Mouse (Mus musculus) midbrain, embryonic 16.5 days (tissue): ENCODE data around the gene Traf2. TPM values are rescaled to one million over a fixed set of nuclear protein-coding genes. Genes with fewer than 3 reads are reported as not detected.
A peak's percentile ranks its signal among the peaks of the same experiment; 100 is the strongest.

ENCODE experiments used
- ATAC-seq: fragments of 200-750 bp; cut with Nextera tagmentation; 2 replicates; pipeline ENCODE4 v1.8.0; 2017; ENCODE audit warnings: moderate TSS enrichment
- H3K27ac ChIP-seq: fragments of 300-500 bp; sonication (generic); 2 replicates; pipeline ENCODE4 v1.5.1; 2014; ENCODE audit warnings: mild to moderate bottlenecking, low read length, mixed read lengths
- H3K27me3 ChIP-seq: fragments of 300-500 bp; sonication (generic); 2 replicates; pipeline ENCODE4 v1.6.1; 2014; ENCODE audit warnings: low read depth, low read length, mixed read lengths; ENCODE audit not compliant: control insufficient read depth, insufficient read depth
- H3K36me3 ChIP-seq: fragments of 300-500 bp; sonication (generic); 2 replicates; pipeline ENCODE4 v1.6.1; 2014; ENCODE audit warnings: mild to moderate bottlenecking, low read length, moderate library complexity, mixed read lengths; ENCODE audit not compliant: control insufficient read depth, insufficient read depth
- H3K4me1 ChIP-seq: fragments of 300-500 bp; sonication (generic); 2 replicates; pipeline ENCODE4 v1.6.1; 2014; ENCODE audit warnings: mild to moderate bottlenecking, low read length, mixed read lengths; ENCODE audit not compliant: control insufficient read depth, insufficient read depth
- H3K4me2 ChIP-seq: fragments of 300-500 bp; sonication (generic); 2 replicates; pipeline ENCODE4 v1.6.1; 2014; ENCODE audit warnings: mild to moderate bottlenecking, low read length, mixed read lengths
- H3K4me3 ChIP-seq: fragments of 300-500 bp; sonication (generic); 2 replicates; pipeline ENCODE4 v1.5.1; 2014; ENCODE audit warnings: low read depth, mild to moderate bottlenecking, low read length, moderate library complexity, mixed read lengths
- H3K9ac ChIP-seq: fragments of 300-500 bp; sonication (generic); 2 replicates; pipeline ENCODE4 v1.6.1; 2014; ENCODE audit warnings: low read depth, low read length, mixed read lengths
- H3K9me3 ChIP-seq: fragments of 300-500 bp; sonication (generic); replicated peaks from 2 replicates; pipeline ENCODE4 v1.6.1; 2014; ENCODE audit warnings: mild to moderate bottlenecking, low read length, mixed read lengths; ENCODE audit not compliant: control insufficient read depth, poor library complexity, severe bottlenecking
- WGBS: fragments of 180-500 bp; shearing (Covaris S2); extraction: QIAGEN DNeasy Blood & Tissue Kit; methylation state at CpG from one replicate; pipeline ENCODE4 v1.1.7; 2014; 5-methylcytosine and 5-hydroxymethylcytosine counted together
- polyA plus RNA-seq: library from polyadenylated mRNA; unstranded; fragments of >200 nt; fragmentation: Nextera tagmentation; extraction: Ambion mirVana; gene quantifications from 2 replicates; pipeline ENCODE4 v1.2.1, GENCODE M21; 2015

Traf2 gene
- polyA plus RNA-seq, 1 experiment from 2014 or later: 15.9 TPM

- no peak for ATAC-seq
- no peak overlapping the region for H3K27ac ChIP-seq
- H3K36me3 ChIP-seq: no peaks in the 10 kb centered on the region
- WGBS: 78% methylated on average over 10 of the region's 10 CpGs
- no peak overlapping the region for H3K9ac ChIP-seq
- H3K27me3 ChIP-seq: no peaks in the 10 kb centered on the region
- no peak overlapping the region for H3K4me3 ChIP-seq
- no peak overlapping the region for H3K4me2 ChIP-seq
- H3K4me1 ChIP-seq: no peaks in the 10 kb centered on the region
- H3K9me3 ChIP-seq: no peaks in the 10 kb centered on the region
These were observed 67.0 kb downstream of the Traf2 start for GRCm38 (mm10) chr2:25479551-25480311.

GRCm38 (mm10) chr2:25477967-25478675 lies 68.6 kb downstream of the Traf2 start:
- no peak for ATAC-seq
- Histone ChIP-seq H3K27ac (no peak overlapping the region), H3K4me3 (no peak overlapping the region), H3K4me1 (no peaks in the 10 kb centered on the region), H3K27me3 (no peaks in the 10 kb centered on the region), H3K36me3 (no peaks in the 10 kb centered on the region), H3K9me3 (no peaks in the 10 kb centered on the region), H3K4me2 (no peak overlapping the region), H3K9ac (no peak overlapping the region)
- WGBS: 90% methylated on average over 3 of the region's 3 CpGs

GRCm38 (mm10) chr2:25477541-25477940 lies 69.2 kb downstream of the Traf2 start:
- no peaks in the 10 kb centered on the region for H3K36me3 ChIP-seq
- no peak overlapping the region for H3K27ac ChIP-seq
- H3K4me1 ChIP-seq: no peaks in the 10 kb centered on the region
- 88% methylated on average over 8 of the region's 8 CpGs for WGBS
- no peak for ATAC-seq
- no peak overlapping the region for H3K4me3 ChIP-seq
- H3K4me2 ChIP-seq: no peak overlapping the region
- H3K9me3 ChIP-seq: no peaks in the 10 kb centered on the region
- no peak overlapping the region for H3K9ac ChIP-seq
- H3K27me3 ChIP-seq: no peaks in the 10 kb centered on the region

GRCm38 (mm10) chr2:25472550-25472949 lies 74.2 kb downstream of the Traf2 start:
- H3K9ac ChIP-seq: no peak overlapping the region
- no peak overlapping the region for H3K4me3 ChIP-seq
- no peaks in the 10 kb centered on the region for H3K9me3 ChIP-seq
- ATAC-seq: no peak
- no peak overlapping the region for H3K4me2 ChIP-seq
- no peaks in the 10 kb centered on the region for H3K4me1 ChIP-seq
- H3K27ac ChIP-seq: no peak overlapping the region
- H3K36me3 ChIP-seq: no peaks in the 10 kb centered on the region
- no peaks in the 10 kb centered on the region for H3K27me3 ChIP-seq
- WGBS: 76% methylated on average over 2 of the region's 2 CpGs

- WGBS: 68% methylated on average over 6 of the region's 6 CpGs
- Histone ChIP-seq H3K4me3 (no peak within 1 kb of the TSS), H3K27ac (0 out of 2 replicates have a peak within 1 kb of the TSS, but pooled peaks have one; percentile 15), H3K4me1 (no peaks in the 10 kb centered on the region), H3K9ac (no peak within 1 kb of the TSS), H3K4me2 (no peak within 1 kb of the TSS), H3K36me3 (no peaks in the 10 kb centered on the region), H3K9me3 (no peaks in the 10 kb centered on the region), H3K27me3 (no peaks in the 10 kb centered on the region)
- ATAC-seq: no peak
These were observed 76.8 kb downstream of the Traf2 start, which contains the start of gene Ptgds for GRCm38 (mm10) chr2:25469969-25470368. Gene Ptgds (minus strand): TSS chr2:25470046.

GRCm38 (mm10) chr2:25468962-25469915 lies 77.5 kb downstream of the Traf2 start:
- H3K9ac ChIP-seq: no peak overlapping the region
- WGBS: 72% methylated on average over 10 of the region's 10 CpGs
- H3K27ac ChIP-seq: 0 out of 2 replicates have a peak overlapping the region, but pooled peaks have one; percentile 15
- H3K9me3 ChIP-seq: no peaks in the 10 kb centered on the region
- H3K36me3 ChIP-seq: no peaks in the 10 kb centered on the region
- no peaks in the 10 kb centered on the region for H3K4me1 ChIP-seq
- H3K27me3 ChIP-seq: no peaks in the 10 kb centered on the region
- no peak overlapping the region for H3K4me3 ChIP-seq
- no peak overlapping the region for H3K4me2 ChIP-seq
- peak; percentile 41 for ATAC-seq

Other genes starting within 250 kb of the Traf2 start
- gene Grin1, start 227.8 kb downstream of the Traf2 start, polyA plus RNA-seq: 44.0 and 52.7 TPM in 2 replicates
- gene Man1b1, start 214.6 kb downstream of the Traf2 start, polyA plus RNA-seq: 50.7 and 51.0 TPM in 2 replicates
- gene Dpp7, start 190.6 kb downstream of the Traf2 start, polyA plus RNA-seq: 22.6 and 26.2 TPM in 2 replicates
- gene Uap1l1, start 181.3 kb downstream of the Traf2 start, polyA plus RNA-seq: 4.6 and 5.2 TPM in 2 replicates
- 9.0 and 9.2 TPM in 2 replicates for gene Sapcd2, start 174.6 kb downstream of the Traf2 start, polyA plus RNA-seq
- 3.7 and 9.0 TPM in 2 replicates for gene Entpd2, start 151.1 kb downstream of the Traf2 start, polyA plus RNA-seq
- gene Npdc1, start 147.6 kb downstream of the Traf2 start, polyA plus RNA-seq: 481 and 529 TPM in 2 replicates
- 0.09 and 0.80 TPM in 2 replicates for gene Fut7, start 123.7 kb downstream of the Traf2 start, polyA plus RNA-seq
- gene Abca2, start 118.2 kb downstream of the Traf2 start, polyA plus RNA-seq: 17.3 and 18.3 TPM in 2 replicates
- gene Clic3, start 90.1 kb downstream of the Traf2 start, polyA plus RNA-seq: 2.8 and 3.4 TPM in 2 replicates
- gene Paxx, start 85.8 kb downstream of the Traf2 start, polyA plus RNA-seq: 121 and 130 TPM in 2 replicates
- 465 and 593 TPM in 2 replicates for gene Ptgds, start 76.9 kb downstream of the Traf2 start, polyA plus RNA-seq
- gene Lcn12, start 53.0 kb downstream of the Traf2 start, polyA plus RNA-seq: not detected in 2 replicates
- 137 and 139 TPM in 2 replicates for gene Fbxw5, start 46.2 kb downstream of the Traf2 start, polyA plus RNA-seq
- gene C8g, start 45.2 kb downstream of the Traf2 start, polyA plus RNA-seq: 5.1 and 5.9 TPM in 2 replicates
- 374 and 380 TPM in 2 replicates for gene Edf1, start 10.9 kb upstream of the Traf2 start, polyA plus RNA-seq
- 0.50 and 2.4 TPM in 2 replicates for gene Mamdc4, start 27.9 kb upstream of the Traf2 start, polyA plus RNA-seq
- 148 and 149 TPM in 2 replicates for gene Phpt1, start 28.3 kb upstream of the Traf2 start, polyA plus RNA-seq
- 11.4 and 14.9 TPM in 2 replicates for gene Ajm1, start 34.8 kb upstream of the Traf2 start, polyA plus RNA-seq
- gene Rabl6, start 61.6 kb upstream of the Traf2 start, polyA plus RNA-seq: 64.7 and 68.3 TPM in 2 replicates
- 0.11 and 0.24 TPM in 2 replicates for gene Ccdc183, start 70.7 kb upstream of the Traf2 start, polyA plus RNA-seq
- gene Tmem141, start 75.1 kb upstream of the Traf2 start, polyA plus RNA-seq: 56.4 and 67.2 TPM in 2 replicates
- 2.5 and 3.1 TPM in 2 replicates for gene Fcna, start 81.1 kb upstream of the Traf2 start, polyA plus RNA-seq
- not detected in 2 replicates for gene Lcn8, start 106.2 kb upstream of the Traf2 start, polyA plus RNA-seq
- not detected in 2 replicates for gene Lcn5, start 111.0 kb upstream of the Traf2 start, polyA plus RNA-seq
- not detected in 2 replicates for gene Lcn6, start 129.8 kb upstream of the Traf2 start, polyA plus RNA-seq
- gene Lcn10, start 135.8 kb upstream of the Traf2 start, polyA plus RNA-seq: not detected in 2 replicates
- not detected in 2 replicates for gene Obp2a, start 153.1 kb upstream of the Traf2 start, polyA plus RNA-seq
- 158 and 170 TPM in 2 replicates for gene Bmyc, start 159.8 kb upstream of the Traf2 start, polyA plus RNA-seq
- gene Obp2b, start 190.1 kb upstream of the Traf2 start, polyA plus RNA-seq: not detected in 2 replicates
- gene Lcn3, start 218.6 kb upstream of the Traf2 start, polyA plus RNA-seq: not detected in 2 replicates
- gene Lcn11, start 230.1 kb upstream of the Traf2 start, polyA plus RNA-seq: not detected in 2 replicates
- not detected in 2 replicates for gene Gm13539, start 235.3 kb upstream of the Traf2 start, polyA plus RNA-seq